Mouse (Mus musculus): ENCODE results near the gene Izumo4.

- no peak for TF ChIP-seq CTCF (conservative IDR thresholded peaks at IDR 0.05; ENCODE audit: insufficient read depth, insufficient read length, low read depth, low read length)
- TF ChIP-seq POLR2A (IDR thresholded peaks at IDR 0.05; ENCODE audit: low read depth, low read length), result no peak
Measured at GRCm38 (mm10) chr10:80666837-80667412, 35.1 kb upstream of the Izumo4 start.

All from kidney, adult 2 months (tissue).